Mouse (Mus musculus): Measurements from ENCODE around the gene Ado. TPM values are rescaled to one million over a fixed set of nuclear protein-coding genes. Genes with fewer than 3 reads are reported as not detected.

Gene Ado
- polyA plus RNA-seq, 3 experiments from 2014 or later: 40.3 to 50.4 (median 42.4) TPM

- ATAC-seq: no peak
These were observed 12.8 kb downstream of the Ado start for GRCm38 (mm10) chr10:67535972-67536371.

- ATAC-seq: no peak
These were observed 13.5 kb downstream of the Ado start, which contains the start of gene Egr2 for GRCm38 (mm10) chr10:67535256-67535655. Gene Egr2 (plus strand): TSS chr10:67535475.

GRCm38 (mm10) chr10:67529769-67530168 is 19.0 kb downstream of the Ado start:
- no peak for ATAC-seq

- no peak for ATAC-seq
These were observed 22.3 kb downstream of the Ado start for GRCm38 (mm10) chr10:67526435-67526834.

- ATAC-seq: no peak
These were observed 24.1 kb downstream of the Ado start for GRCm38 (mm10) chr10:67524694-67525093.

GRCm38 (mm10) chr10:67524130-67524529 is 24.6 kb downstream of the Ado start:
- ATAC-seq: no peak

GRCm38 (mm10) chr10:67518733-67519132 is 30.0 kb downstream of the Ado start:
- ATAC-seq: no peak

- ATAC-seq: no peak
These were observed 35.9 kb downstream of the Ado start for GRCm38 (mm10) chr10:67512871-67513270.

GRCm38 (mm10) chr10:67512211-67512610 is 36.5 kb downstream of the Ado start:
- peak; percentile 67 for ATAC-seq

- ATAC-seq: peak; percentile 36
These were observed 43.5 kb downstream of the Ado start for GRCm38 (mm10) chr10:67505248-67505647.

GRCm38 (mm10) chr10:67504046-67504445 is 44.7 kb downstream of the Ado start:
- peak; percentile 13 for ATAC-seq

- ATAC-seq: peak; percentile 89
These were observed 45.3 kb downstream of the Ado start for GRCm38 (mm10) chr10:67503320-67503995.

GRCm38 (mm10) chr10:67497951-67498350 is 50.8 kb downstream of the Ado start:
- peak; percentile 5 for ATAC-seq

GRCm38 (mm10) chr10:67497144-67497892 is 51.4 kb downstream of the Ado start:
- peak; percentile 74 for ATAC-seq

Other genes with a start within 250 kb of the Ado start
- 10 to 100 TPM; 68.5 to 69.3 (median 68.8) TPM for gene Egr2, start 13.5 kb downstream of the Ado start, polyA plus RNA-seq (2017; shearing (Covaris generic))

Data from inflammation-experienced regulatory T-cells, adult 6 months (primary cell).